Mouse (Mus musculus): ENCODE data around the gene Atp5e. TPM values are rescaled to one million over a fixed set of nuclear protein-coding genes. Genes with fewer than 3 reads are reported as not detected.

The Atp5e gene
- polyA plus RNA-seq, 1 experiment from 2014 or later = 1,156 TPM

DNA sequence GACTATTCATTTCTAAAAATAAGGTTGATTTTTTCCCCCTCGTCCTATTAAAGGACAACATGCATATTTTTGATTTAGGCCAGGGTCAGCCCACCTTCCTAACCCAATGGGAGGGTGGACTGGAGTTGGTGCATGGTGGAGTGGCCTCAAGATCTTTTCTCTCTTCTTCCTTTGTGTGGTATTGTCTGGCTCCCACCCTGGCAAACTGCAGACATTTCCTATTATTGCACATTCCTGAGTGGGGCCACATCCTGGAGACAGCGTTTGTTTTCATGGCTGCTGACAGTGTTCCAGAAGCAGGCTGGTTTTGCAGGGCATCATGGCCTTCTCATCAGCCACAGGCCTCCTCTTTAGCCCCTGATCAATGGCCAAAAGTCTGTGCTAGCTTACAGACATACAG lies 20.9 kb downstream of the Atp5e start:
- H3K4me3 ChIP-seq (replicated peaks; ENCODE audit: low read depth, low read length) = no peak overlapping the region
- 48% methylated on average over 2 of the region's 2 CpGs for WGBS
- DNase-seq (ENCODE audit: low spot score) (no peak), ATAC-seq (replicated peaks; ENCODE audit: low FRiP score, low read depth) (no peak)
- H3K4me1 ChIP-seq (replicated peaks; ENCODE audit: insufficient read depth, low read length) = peaks cover 20% of the 10 kb centered on the region
- H3K36me3 ChIP-seq (ENCODE audit: insufficient read depth, low read length) = no peaks in the 10 kb centered on the region
- no peak overlapping the region for H3K9ac ChIP-seq (ENCODE audit: low read depth, low read length)
- H3K4me2 ChIP-seq (ENCODE audit: low read length) = no peak overlapping the region
- no peaks in the 10 kb centered on the region for H3K9me3 ChIP-seq (replicated peaks; ENCODE audit: low read length)
- no peak overlapping the region for H3K27ac ChIP-seq
- TF ChIP-seq CTCF (IDR thresholded peaks at IDR 0.05; ENCODE audit: low read depth) = no peak
- H3K27me3 ChIP-seq (ENCODE audit: insufficient read depth, low read length) = no peaks in the 10 kb centered on the region

- no peak for TF ChIP-seq CTCF (IDR thresholded peaks at IDR 0.05; ENCODE audit: low read depth)
- Histone ChIP-seq H3K36me3 (ENCODE audit: insufficient read depth, low read length) (no peaks in the 10 kb centered on the region), H3K9me3 (replicated peaks; ENCODE audit: low read length) (no peaks in the 10 kb centered on the region), H3K9ac (ENCODE audit: low read depth, low read length) (no peak overlapping the region), H3K27ac (no peak overlapping the region), H3K4me2 (ENCODE audit: low read length) (no peak overlapping the region), H3K4me1 (replicated peaks; ENCODE audit: insufficient read depth, low read length) (peaks cover 23% of the 10 kb centered on the region), H3K4me3 (replicated peaks; ENCODE audit: low read depth, low read length) (no peak overlapping the region), H3K27me3 (ENCODE audit: insufficient read depth, low read length) (no peaks in the 10 kb centered on the region)
- no peak for DNase-seq (ENCODE audit: low spot score)
- no peak; the same call in 1 of the 2 replicates for ATAC-seq (replicated peaks; ENCODE audit: low FRiP score, low read depth)
- WGBS = 32% methylated on average over 9 of the region's 9 CpGs
Observed at GRCm38 (mm10) chr2:174442460-174442859, 21.4 kb downstream of the Atp5e start.

DNA sequence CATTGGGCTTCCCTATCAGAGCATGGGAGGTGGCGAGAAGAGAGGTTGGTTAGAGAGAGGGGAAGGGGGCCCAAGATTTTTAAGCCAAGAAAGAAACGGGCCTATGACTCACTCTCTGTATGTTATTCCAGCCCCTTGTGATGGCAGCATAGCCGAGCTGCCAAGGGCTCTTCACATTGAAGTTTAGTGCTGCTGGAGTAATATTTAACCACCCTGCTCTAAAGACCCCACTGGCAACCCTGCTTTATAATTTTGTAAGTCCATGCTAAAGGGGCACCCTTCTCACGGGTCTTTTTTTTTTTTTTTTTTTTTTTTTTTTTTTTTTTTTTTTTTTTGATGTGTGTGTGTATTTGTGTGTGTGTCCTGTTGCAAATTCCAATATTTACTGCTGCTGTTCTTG lies 22.0 kb downstream of the Atp5e start:
- ATAC-seq (replicated peaks; ENCODE audit: low FRiP score, low read depth) (no peak), DNase-seq (ENCODE audit: low spot score) (no peak)
- Histone ChIP-seq H3K9ac (ENCODE audit: low read depth, low read length) (no peak overlapping the region), H3K9me3 (replicated peaks; ENCODE audit: low read length) (no peaks in the 10 kb centered on the region), H3K27ac (no peak overlapping the region), H3K4me2 (ENCODE audit: low read length) (no peak overlapping the region), H3K36me3 (ENCODE audit: insufficient read depth, low read length) (no peaks in the 10 kb centered on the region), H3K27me3 (ENCODE audit: insufficient read depth, low read length) (no peaks in the 10 kb centered on the region), H3K4me3 (replicated peaks; ENCODE audit: low read depth, low read length) (no peak overlapping the region), H3K4me1 (replicated peaks; ENCODE audit: insufficient read depth, low read length) (peaks cover 23% of the 10 kb centered on the region)
- TF ChIP-seq CTCF (IDR thresholded peaks at IDR 0.05; ENCODE audit: low read depth) = no peak
- 67% methylated on average over 4 of the region's 4 CpGs for WGBS

GRCm38 (mm10) chr2:174439961-174440360 lies 23.9 kb downstream of the Atp5e start:
- ATAC-seq (replicated peaks; ENCODE audit: low FRiP score, low read depth) (no peak), DNase-seq (ENCODE audit: low spot score) (no peak)
- Histone ChIP-seq H3K4me3 (replicated peaks; ENCODE audit: low read depth, low read length) (no peak overlapping the region), H3K27me3 (ENCODE audit: insufficient read depth, low read length) (no peaks in the 10 kb centered on the region), H3K9me3 (replicated peaks; ENCODE audit: low read length) (no peaks in the 10 kb centered on the region), H3K4me1 (replicated peaks; ENCODE audit: insufficient read depth, low read length) (peaks cover 23% of the 10 kb centered on the region), H3K27ac (no peak overlapping the region), H3K9ac (ENCODE audit: low read depth, low read length) (no peak overlapping the region), H3K36me3 (ENCODE audit: insufficient read depth, low read length) (no peaks in the 10 kb centered on the region), H3K4me2 (ENCODE audit: low read length) (no peak overlapping the region)
- 81% methylated on average over 9 of the region's 9 CpGs for WGBS
- TF ChIP-seq CTCF (IDR thresholded peaks at IDR 0.05; ENCODE audit: low read depth) = no peak

DNA sequence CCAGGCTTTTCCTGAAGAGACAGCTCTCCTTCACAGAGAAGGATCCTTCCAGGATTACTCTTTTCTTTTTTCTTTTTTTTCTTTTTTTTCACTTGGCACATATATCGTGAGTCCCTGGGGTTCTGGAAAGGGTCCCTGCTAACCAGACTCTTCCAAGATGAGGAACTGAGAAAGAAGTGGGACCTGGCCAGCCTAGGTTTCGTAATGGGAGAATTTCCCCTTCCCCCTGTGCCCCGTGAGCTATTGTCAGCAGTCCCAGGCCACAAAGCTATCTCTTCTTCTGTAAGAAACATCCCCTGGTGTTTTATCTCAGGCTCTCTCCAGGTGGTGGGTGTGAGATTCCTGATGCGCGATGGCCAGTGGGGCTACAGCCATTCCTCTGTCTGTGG lies 24.5 kb downstream of the Atp5e start:
- Histone ChIP-seq H3K27ac (no peak overlapping the region), H3K4me1 (replicated peaks; ENCODE audit: insufficient read depth, low read length) (peaks cover 23% of the 10 kb centered on the region), H3K4me3 (replicated peaks; ENCODE audit: low read depth, low read length) (no peak overlapping the region), H3K9me3 (replicated peaks; ENCODE audit: low read length) (no peaks in the 10 kb centered on the region), H3K36me3 (ENCODE audit: insufficient read depth, low read length) (no peaks in the 10 kb centered on the region), H3K4me2 (ENCODE audit: low read length) (peak overlapping the region; percentile 78), H3K9ac (ENCODE audit: low read depth, low read length) (peak overlapping the region; percentile 68; the same call in 1 of the 2 replicates), H3K27me3 (ENCODE audit: insufficient read depth, low read length) (no peaks in the 10 kb centered on the region)
- DNase-seq (ENCODE audit: low spot score) (no peak), ATAC-seq (replicated peaks; ENCODE audit: low FRiP score, low read depth) (no peak)
- 69% methylated on average over 5 of the region's 5 CpGs for WGBS
- TF ChIP-seq CTCF (IDR thresholded peaks at IDR 0.05; ENCODE audit: low read depth) = no peak

DNA sequence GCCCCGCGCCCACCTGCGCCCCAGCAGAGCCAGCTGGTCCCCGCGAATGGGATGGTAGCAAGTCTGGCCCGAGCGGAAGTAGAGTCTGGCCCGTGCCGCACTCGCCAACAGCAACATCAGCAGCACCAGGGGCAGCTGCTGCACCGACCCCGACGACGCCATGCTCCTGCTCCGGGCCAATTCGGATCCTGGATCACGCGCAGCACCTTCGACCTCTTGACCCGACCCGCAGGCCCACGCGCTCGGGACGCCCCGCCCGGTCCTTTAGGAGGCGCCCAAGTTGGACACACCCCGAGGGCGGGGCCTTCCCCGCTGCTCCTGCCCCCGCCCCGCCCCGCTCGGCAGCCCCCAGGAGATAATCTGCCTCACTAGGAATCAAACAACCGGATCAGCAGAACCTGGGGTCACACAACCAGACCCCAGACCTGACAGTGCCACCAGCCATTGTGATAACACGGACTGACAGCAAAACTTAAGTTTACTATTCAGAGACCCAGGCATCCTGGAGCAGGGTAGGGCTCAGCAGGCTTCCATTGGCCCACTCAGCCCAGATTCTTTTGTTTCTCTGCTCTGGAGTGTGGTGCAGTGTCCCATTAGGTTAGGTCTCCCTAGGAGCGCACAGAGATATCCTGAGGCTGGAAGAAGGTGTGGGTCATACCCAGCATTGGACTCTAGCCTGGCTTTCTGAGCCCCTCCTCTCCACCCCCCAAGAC lies 25.0 kb downstream of the Atp5e start, which contains the start of gene Ctsz:
Gene Ctsz (minus strand): TSS at position 303 of the 713 bp plus-strand sequence.
- WGBS = 1% methylated on average over 38 of the region's 38 CpGs
- ATAC-seq (replicated peaks; ENCODE audit: low FRiP score, low read depth) (peak; percentile 53), DNase-seq (ENCODE audit: low spot score) (peak; percentile 64)
- H3K4me2 ChIP-seq (ENCODE audit: low read length) = peak within 1 kb of the TSS; percentile 78
- H3K27ac ChIP-seq = no peak within 1 kb of the TSS
- H3K9ac ChIP-seq (ENCODE audit: low read depth, low read length) = peak within 1 kb of the TSS; percentile 68
- TF ChIP-seq CTCF (IDR thresholded peaks at IDR 0.05; ENCODE audit: low read depth) = no peak
- no peaks in the 10 kb centered on the region for H3K9me3 ChIP-seq (replicated peaks; ENCODE audit: low read length)
- peaks cover 23% of the 10 kb centered on the region for H3K4me1 ChIP-seq (replicated peaks; ENCODE audit: insufficient read depth, low read length)
- H3K27me3 ChIP-seq (ENCODE audit: insufficient read depth, low read length) = no peaks in the 10 kb centered on the region
- no peaks in the 10 kb centered on the region for H3K36me3 ChIP-seq (ENCODE audit: insufficient read depth, low read length)
- H3K4me3 ChIP-seq (replicated peaks; ENCODE audit: low read depth, low read length) = peak within 1 kb of the TSS; percentile 56

Data from kidney, postnatal 0 days (tissue).